Mouse (Mus musculus): ENCODE measurements around the gene Rab11fip5.

The Rab11fip5 gene

DNA sequence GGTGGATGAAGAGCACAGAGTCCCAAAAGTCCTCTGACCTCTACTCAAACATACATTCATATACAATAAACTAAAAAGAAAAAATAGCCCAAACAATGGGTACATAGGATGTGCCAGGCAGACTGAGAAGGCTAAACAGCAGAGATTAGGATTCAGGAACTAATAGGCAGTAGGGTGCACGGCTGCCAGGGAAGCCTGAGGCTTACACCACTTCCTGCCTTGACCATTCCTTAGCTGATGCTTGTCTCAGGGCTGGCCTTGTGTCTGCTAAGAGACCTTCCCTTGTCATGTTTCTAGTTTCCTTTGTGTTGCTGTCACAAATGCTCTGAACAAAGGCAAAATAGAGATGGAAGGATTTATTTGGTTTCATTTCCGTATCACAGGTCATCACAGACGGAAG, 68.1 kb downstream of the Rab11fip5 start:
- WGBS, result 89% methylated on average over 3 of the region's 3 CpGs

- 45% methylated on average over 5 of the region's 5 CpGs for WGBS
Measured at GRCm38 (mm10) chr6:85304966-85305365, 69.5 kb downstream of the Rab11fip5 start.

DNA sequence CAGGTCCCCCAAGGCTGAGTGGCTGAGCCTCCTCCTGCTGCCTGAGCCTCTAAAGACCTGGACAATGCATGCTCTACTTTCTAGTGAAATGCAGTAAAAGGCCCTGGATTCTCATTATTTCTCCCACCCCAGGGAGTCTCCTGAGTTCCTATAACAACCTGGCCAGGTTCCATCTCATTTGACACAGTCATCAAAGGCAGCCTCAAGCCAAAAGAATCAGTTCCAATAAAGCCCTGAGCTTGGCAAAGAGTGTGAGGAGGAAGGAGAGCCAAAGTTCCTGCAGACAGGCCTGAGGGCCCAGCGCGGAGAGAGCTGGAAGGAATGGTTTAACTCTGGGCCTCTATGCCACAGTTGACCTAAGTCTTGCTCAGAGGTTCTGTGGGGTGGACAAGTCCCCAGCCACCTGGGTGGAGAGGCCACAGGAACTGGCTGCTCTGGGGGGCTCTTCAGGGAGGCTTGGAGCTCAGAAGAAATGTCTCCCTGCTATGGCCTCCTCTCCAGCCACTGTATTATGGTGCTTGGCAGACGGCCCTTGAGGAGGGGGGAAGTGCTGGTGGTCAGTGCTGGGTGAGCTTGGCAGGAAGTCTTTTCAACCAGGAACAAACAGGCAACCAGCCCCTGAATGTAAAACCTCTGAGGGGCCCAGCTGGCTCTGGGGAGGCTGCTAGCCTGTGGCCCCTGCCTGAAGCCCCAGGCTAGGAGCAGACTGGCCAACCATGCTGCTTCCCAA, 71.9 kb downstream of the Rab11fip5 start:
- WGBS, result 59% methylated on average over 3 of the region's 3 CpGs

GRCm38 (mm10) chr6:85295384-85296167, 78.9 kb downstream of the Rab11fip5 start:
- WGBS, result 68% methylated on average over 7 of the region's 7 CpGs

- WGBS, result 53% methylated on average over 5 of the region's 5 CpGs
Measured at GRCm38 (mm10) chr6:85294004-85294379, 80.4 kb downstream of the Rab11fip5 start.

DNA sequence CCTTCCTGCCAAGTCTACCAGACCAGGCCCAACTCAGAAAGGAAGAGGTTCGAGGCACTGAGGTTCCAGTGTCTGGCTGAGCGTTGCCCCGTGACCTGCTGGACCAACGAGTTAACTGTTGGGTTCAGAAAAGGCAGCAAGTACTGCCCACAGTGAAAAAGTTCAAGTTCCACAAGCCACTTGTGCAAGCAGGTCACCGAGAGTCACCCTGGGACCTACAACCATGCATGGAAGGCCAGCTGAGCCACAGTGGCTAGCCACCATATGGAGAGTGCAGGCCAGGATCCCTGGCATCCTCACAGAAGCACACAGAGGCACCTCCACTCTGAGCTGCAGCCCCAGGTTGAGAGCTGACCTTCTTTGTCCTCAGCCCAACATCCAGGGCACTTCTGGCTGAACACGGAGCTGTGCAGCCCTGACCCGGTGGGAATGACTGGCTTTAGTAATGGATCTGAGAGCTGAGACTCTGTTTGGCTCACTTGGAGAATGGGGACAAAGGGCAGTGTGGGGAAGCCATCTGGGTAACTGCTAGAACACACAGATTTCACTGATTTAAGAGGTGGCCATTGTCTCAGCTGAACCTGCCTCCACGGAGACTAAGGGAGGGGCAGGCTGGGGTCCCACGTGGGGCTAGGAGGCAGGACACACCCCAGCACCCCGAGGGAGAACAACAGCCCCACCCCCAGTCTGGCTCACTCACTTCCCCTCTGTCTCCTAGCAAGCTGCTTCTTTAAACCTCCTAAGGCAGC, 81.0 kb downstream of the Rab11fip5 start:
- 51% methylated on average over 10 of the region's 10 CpGs for WGBS

DNA sequence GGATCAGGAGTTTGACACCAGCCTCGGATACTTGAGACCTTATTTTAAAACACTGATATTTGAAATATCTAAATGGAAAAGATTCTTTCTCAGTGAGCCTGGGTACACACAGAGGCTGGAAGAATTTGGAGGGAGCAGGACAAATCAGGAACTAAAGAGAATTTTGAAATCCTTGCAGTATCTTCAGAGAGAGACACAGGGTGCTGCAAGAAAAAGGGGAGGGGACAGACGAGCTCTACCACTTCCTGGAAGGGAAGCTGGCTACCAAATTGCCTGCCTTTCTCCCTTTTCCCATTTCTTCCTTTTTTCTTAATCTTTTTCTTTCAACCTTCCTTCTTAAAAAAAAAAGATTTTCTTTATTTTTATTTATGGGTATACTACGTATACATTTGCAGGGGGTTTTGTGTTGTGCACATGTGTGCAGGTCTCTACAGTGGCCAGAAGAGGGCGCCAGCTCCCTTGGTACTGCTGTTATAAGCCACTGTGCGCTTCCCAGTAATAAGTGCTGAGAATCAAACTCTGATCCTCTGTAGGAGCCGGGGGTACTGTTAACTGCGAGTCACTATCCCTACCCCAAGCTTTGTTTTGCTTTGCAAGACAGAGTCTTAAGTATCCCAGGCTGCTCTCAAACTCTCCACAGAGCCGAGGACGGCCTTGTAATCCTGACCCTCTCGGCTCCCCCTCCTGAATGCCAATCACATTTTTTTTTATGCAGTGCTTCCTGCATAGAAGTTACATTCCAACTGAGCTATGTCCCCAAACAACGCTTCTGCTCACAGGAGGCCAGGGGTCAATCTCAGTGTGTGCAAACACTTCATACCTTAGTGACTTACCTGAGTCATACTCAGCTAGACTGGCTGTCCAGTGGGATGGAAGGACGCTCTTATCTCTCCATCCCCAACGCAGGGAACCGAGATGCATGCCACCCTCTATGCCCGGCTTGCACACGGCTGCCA, 83.3 kb downstream of the Rab11fip5 start:
- WGBS, result 93% methylated on average over 16 of the region's 16 CpGs

DNA sequence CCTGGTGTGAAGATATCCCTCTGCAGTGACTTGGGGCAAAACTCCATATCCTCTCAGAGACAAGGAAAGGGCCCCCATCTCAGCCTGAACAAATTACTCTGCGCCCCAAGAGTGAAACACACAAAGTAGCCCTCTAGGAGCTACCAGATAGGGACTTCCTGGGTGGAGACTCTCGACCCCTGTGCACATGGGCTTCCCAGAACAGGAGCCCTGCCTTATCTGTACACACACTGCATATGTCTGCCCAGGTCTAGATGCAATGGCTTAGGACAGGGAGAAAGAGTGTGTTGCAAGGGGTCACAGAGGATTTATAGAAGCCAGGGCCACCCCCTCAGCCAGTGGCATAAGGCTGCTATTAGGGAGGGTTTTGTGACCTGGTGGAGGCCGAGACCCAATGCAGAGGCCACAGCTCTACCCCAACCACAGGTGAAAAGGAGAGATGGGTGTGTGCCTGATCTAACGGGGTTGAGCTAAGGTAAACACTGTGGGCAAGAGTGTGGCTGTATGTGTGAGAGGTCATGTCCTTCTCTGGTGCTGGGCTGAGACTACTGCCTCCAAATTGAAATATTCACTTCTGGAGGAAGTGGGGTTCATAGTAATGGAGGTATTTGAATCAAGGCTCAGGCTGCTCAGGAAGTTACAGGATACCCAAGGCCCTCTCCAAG, 86.1 kb downstream of the Rab11fip5 start:
- WGBS, result 86% methylated on average over 4 of the region's 4 CpGs

DNA sequence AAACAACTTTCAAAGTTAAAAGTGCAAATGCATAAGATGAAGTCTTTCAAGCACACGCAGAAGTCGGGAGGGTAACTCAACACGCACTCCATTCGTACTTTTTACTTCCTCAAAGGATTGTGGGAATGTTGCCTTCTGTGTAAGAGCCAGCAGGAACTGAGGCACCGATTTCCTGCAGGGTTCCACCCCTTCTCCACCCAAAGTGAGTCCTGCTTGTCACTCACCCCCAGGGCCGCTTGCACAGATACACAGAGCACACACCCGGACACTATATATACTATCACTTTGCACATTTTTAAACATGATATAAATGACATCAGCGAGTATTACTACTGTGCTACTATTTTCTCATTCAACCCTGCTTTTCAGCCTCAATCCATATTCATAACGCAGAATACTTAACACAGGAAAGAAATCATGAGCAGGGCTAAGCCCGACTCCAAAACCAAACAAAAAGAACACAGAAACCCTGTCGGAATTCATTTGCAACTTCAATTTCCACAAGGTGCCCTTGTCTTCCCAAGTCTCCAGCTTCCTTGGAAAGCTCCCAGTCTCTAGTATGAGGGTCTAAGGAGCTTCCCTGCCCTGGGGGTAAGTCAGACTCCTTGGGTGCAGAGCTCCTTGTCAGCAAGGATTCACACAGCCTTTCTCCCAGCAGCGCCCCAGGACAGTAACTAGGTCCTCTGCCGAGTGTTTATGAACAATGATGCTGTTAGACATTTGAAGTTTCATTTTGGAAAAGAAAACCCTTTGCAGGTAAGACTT, 88.0 kb downstream of the Rab11fip5 start:
- 47% methylated on average over 13 of the region's 13 CpGs for WGBS

Measured in cerebral cortex, adult 2 months (tissue).